Mouse (Mus musculus): ENCODE measurements at regions not wholly inside any gene's neighbourhood (a gene's known extent, or its start where the extent isn't known, plus 50 kb on each side); places are given as distances from the start of the nearest gene placed in this dataset.

DNA sequence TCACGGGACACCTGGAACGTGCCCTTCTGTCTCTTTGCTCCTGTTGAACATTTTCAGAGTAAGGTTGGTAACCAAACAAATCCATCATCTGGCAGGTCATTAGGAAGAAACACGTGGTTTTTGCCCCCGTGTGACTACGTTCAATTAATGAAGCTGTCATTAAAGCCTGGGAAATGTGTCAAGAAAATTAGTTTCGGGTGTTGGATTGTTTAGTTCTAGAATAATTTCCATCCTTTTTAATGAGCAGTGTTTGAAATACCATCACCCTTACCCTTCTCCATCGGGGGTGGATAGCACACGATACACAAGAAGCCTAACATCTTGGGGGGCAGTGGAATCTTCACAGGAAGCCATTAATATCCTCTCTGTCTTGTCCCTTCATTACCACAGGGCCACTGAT lies 107.7 kb downstream of the Far1 start:
- Histone ChIP-seq H3K9me3 (no peaks in the 10 kb centered on the region), H3K9ac (no peak overlapping the region), H3K27me3 (replicated peaks) (no peaks in the 10 kb centered on the region), H3K4me2 (no peak overlapping the region), H3K27ac (replicated peaks) (no peak overlapping the region), H3K36me3 (no peaks in the 10 kb centered on the region), H3K4me3 (no peak overlapping the region), H3K4me1 (peaks cover 13% of the 10 kb centered on the region)
- no peak for ATAC-seq (ENCODE audit: extremely low read depth, insufficient number of reproducible peaks, low FRiP score, low TSS enrichment)
- 75% methylated on average over 8 of the region's 8 CpGs for WGBS

DNA sequence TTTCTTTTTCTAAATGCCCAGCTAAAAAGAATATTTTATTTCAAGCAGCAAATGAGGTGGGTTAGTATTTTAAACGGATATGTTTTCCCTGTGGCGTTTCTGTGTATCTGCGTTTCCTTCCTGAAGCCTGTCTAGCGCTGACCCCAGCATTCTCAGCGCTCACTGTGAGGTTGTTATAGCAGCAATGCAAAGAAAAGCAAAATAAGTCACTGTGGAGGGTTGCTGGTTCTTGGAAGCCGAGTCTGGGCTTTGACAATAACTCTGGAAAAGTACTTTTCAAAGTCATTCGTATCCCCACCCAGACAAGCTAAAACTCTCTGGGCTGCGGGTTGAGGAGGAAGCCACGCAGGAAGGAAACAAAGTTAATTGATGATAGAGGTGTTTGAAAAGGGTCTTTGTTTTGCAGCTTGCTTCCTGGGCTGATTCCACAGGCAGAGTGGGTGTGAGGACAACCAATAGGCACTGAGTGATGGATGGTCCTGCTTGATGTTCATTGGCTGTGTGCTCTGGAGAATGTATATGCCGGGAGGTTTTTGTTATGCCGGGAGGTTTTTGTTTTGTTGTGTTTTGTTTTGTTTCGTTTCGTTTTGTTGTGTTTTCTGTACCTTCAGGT lies 108.4 kb downstream of the Far1 start:
- no peaks in the 10 kb centered on the region for H3K9me3 ChIP-seq
- H3K27me3 ChIP-seq (replicated peaks): no peaks in the 10 kb centered on the region
- H3K4me3 ChIP-seq: no peak overlapping the region
- H3K36me3 ChIP-seq: no peaks in the 10 kb centered on the region
- H3K4me2 ChIP-seq: peak overlapping the region; percentile 30; the same call in 1 of the 2 replicates
- WGBS: 54% methylated on average over 13 of the region's 13 CpGs
- H3K4me1 ChIP-seq: peaks cover 19% of the 10 kb centered on the region
- no peak for ATAC-seq (ENCODE audit: extremely low read depth, insufficient number of reproducible peaks, low FRiP score, low TSS enrichment)
- H3K27ac ChIP-seq (replicated peaks): no peak overlapping the region
- no peak overlapping the region for H3K9ac ChIP-seq

DNA sequence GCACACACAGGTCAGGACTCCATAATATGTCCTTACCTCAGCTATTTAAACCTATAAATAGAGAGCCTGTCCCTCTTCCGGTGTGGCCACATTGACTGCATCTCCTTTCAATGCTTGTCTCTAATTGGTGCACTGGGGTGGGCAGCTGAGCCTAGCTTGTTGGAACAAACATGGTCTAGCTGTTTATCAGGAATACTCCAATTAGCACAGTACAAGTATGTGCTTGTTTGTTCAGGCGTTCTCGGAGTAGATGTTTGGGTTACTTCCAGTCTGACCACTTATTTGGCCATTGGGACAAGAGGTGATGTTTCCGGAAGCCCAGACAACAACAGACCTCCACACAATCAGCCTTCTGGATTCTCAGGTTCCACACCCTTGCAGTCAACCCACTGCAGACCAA lies 109.7 kb downstream of the Far1 start:
- Histone ChIP-seq H3K36me3 (no peaks in the 10 kb centered on the region), H3K4me1 (peaks cover 24% of the 10 kb centered on the region), H3K27me3 (replicated peaks) (no peaks in the 10 kb centered on the region), H3K9me3 (no peaks in the 10 kb centered on the region), H3K4me2 (no peak overlapping the region), H3K4me3 (no peak overlapping the region), H3K9ac (no peak overlapping the region), H3K27ac (replicated peaks) (0 out of 2 replicates have a peak overlapping the region, but pooled peaks have one; percentile 3)
- ATAC-seq (ENCODE audit: extremely low read depth, insufficient number of reproducible peaks, low FRiP score, low TSS enrichment): no peak
- WGBS: 60% methylated on average over 4 of the region's 4 CpGs

DNA sequence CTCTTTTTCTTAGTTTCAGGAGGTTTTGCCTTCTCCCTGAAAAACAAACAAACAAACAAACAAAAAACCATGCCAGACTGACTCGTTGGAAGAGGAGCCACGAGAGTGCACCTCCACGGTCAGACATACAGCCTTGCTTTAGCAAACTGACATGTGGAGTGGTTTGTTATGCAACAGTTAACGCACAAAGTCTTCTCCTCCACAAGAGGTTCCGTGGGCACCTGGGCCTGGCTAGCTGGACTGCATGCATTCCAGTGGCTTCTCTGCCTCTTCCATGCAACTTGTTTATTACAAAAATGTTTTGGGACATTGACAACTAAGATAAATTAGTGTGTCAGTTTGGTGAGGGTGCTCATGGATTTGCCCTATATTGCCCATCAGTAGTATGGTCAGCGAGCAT lies 110.3 kb downstream of the Far1 start:
- H3K27ac ChIP-seq (replicated peaks): no peak overlapping the region
- WGBS: 84% methylated on average over 6 of the region's 6 CpGs

DNA sequence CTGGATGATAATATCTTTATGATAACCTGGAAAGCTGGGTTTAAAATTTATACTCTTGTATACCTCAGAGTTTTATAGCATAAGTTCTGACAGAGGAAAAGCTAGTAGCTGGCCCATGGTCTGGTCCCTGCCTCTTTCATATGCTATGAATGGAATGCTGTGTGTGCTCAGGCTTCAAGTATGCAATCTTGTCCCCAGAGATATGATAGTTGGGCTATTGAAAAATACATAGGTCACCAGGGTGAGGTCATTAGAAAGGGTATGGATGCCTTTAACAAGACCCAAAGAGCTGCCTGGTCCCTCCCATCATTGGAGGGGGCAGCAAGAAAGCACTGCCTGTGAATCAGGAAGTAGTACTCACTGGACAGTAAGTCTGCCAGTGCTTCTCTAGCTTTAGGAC lies 113.1 kb downstream of the Far1 start:
- Histone ChIP-seq H3K4me3 (no peak overlapping the region), H3K36me3 (no peaks in the 10 kb centered on the region), H3K9ac (no peak overlapping the region), H3K9me3 (no peaks in the 10 kb centered on the region), H3K4me2 (no peak overlapping the region), H3K27ac (replicated peaks) (peak overlapping the region; percentile 73), H3K27me3 (replicated peaks) (no peaks in the 10 kb centered on the region), H3K4me1 (peaks cover 20% of the 10 kb centered on the region)
- ATAC-seq (ENCODE audit: extremely low read depth, insufficient number of reproducible peaks, low FRiP score, low TSS enrichment): peak; percentile 8; the same call in 1 of the 2 replicates

More for the DNA sequence above, 110.3 kb downstream of the Far1 start:
- Histone ChIP-seq H3K4me3 (no peak overlapping the region), H3K9ac (no peak overlapping the region), H3K4me1 (peaks cover 24% of the 10 kb centered on the region), H3K36me3 (no peaks in the 10 kb centered on the region), H3K27me3 (replicated peaks) (no peaks in the 10 kb centered on the region), H3K4me2 (no peak overlapping the region), H3K9me3 (no peaks in the 10 kb centered on the region)
- ATAC-seq (ENCODE audit: extremely low read depth, insufficient number of reproducible peaks, low FRiP score, low TSS enrichment): no peak

DNA sequence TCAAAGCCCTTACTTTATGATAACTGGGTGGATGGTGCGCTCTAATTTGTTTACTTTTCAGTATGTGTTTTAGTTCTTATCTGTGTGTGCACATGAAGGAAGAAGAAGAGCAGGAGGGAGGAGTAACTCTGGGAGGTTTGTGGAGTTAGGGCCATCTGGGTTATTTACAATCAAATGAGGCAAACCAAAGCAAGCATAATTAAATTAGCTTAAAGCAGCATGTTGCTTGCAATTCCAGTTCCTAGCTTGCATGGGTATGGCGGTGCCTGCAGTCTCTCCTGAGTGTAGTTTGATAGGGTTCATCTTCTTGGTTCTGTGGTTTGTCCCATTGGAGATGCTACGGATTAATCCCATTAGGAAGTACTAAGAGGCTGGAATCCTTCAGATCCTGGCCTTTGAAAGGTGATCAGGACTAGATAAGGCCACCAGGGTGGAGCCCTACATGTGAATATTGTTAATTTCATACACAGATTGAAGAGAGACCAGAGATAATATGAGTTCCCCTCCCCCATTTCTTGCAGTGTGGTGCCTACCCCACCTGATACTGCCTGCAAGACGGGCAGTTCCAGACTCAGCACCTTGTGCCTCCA lies 123.5 kb downstream of the Far1 start:
- H3K4me2 ChIP-seq: no peak overlapping the region
- no peaks in the 10 kb centered on the region for H3K4me1 ChIP-seq
- no peaks in the 10 kb centered on the region for H3K36me3 ChIP-seq
- no peak overlapping the region for H3K27ac ChIP-seq (replicated peaks)
- H3K9me3 ChIP-seq: no peaks in the 10 kb centered on the region
- H3K4me3 ChIP-seq: no peak overlapping the region
- no peak for ATAC-seq (ENCODE audit: extremely low read depth, insufficient number of reproducible peaks, low FRiP score, low TSS enrichment)
- H3K27me3 ChIP-seq (replicated peaks): no peaks in the 10 kb centered on the region
- H3K9ac ChIP-seq: no peak overlapping the region
- WGBS: 69% methylated on average over 4 of the region's 4 CpGs

DNA sequence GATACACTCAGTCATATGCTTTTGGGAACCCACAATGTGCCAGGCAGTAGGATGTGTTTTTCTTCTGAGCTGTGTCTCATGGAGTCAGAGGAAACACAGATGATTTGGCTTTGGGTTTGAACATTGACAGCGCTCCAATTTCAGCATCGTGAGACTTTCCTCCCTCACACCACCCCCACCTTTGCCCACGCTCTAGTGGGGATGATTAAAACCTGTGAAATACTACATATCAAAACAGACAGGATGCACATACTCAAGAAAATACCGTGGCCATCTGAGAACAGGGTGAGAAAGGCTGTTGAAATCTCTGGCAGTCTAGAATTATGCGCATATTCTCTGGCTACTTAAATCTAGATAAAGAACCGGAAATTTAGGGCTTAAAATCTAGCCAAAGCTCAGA lies 124.5 kb downstream of the Far1 start:
- Histone ChIP-seq H3K27me3 (replicated peaks) (no peaks in the 10 kb centered on the region), H3K27ac (replicated peaks) (no peak overlapping the region), H3K36me3 (no peaks in the 10 kb centered on the region), H3K9me3 (no peaks in the 10 kb centered on the region), H3K4me3 (no peak overlapping the region), H3K4me2 (no peak overlapping the region), H3K4me1 (no peaks in the 10 kb centered on the region), H3K9ac (no peak overlapping the region)
- 73% methylated on average over 6 of the region's 6 CpGs for WGBS
- no peak for ATAC-seq (ENCODE audit: extremely low read depth, insufficient number of reproducible peaks, low FRiP score, low TSS enrichment)

DNA sequence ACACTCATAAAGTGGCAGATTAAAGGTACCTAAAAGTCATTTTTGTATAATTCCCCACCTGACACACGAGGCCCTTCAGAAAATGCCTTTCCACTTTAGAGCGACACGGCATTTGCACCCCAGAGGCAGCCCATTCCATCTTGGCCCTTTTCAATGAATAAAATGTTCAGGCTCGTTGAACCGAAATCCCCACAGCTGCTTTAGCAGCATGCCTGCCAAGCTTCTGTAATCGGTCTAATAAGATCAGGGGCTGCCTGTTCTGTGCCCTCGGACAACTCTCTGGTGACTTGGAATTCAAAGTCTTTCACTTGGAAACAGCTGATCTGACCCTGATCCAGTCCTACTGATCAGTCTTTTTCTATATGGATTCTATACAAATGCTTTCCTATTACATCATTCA lies 123.3 kb upstream of the Spon1 start:
- Histone ChIP-seq H3K27ac (replicated peaks) (no peak overlapping the region), H3K36me3 (no peaks in the 10 kb centered on the region), H3K4me2 (no peak overlapping the region), H3K9me3 (no peaks in the 10 kb centered on the region), H3K27me3 (replicated peaks) (no peaks in the 10 kb centered on the region), H3K4me1 (no peaks in the 10 kb centered on the region), H3K9ac (no peak overlapping the region), H3K4me3 (no peak overlapping the region)
- no peak for ATAC-seq (ENCODE audit: extremely low read depth, insufficient number of reproducible peaks, low FRiP score, low TSS enrichment)
- WGBS: 81% methylated on average over 7 of the region's 7 CpGs

DNA sequence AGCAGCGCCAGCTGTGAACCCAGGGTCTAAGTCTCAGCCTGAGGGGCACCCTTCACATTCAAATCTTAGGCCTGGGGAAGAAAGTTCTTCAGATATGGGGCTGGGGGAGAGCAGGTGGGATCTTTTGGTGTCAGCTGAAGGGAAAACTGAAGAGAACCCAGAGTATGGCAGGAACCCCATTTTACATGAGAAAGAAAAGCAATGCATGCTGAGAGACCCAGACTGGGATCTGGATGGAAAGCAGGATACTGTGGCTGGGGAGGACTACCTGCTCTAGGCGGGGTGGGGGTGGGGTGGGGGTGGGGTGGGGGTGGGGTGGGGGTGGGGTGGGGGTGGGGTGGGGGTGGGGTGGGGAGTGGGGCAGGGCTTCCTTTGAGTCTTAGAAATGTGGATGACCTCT lies 115.2 kb upstream of the Spon1 start:
- Histone ChIP-seq H3K4me3 (no peak overlapping the region), H3K4me1 (peaks cover 32% of the 10 kb centered on the region), H3K27me3 (replicated peaks) (no peaks in the 10 kb centered on the region), H3K4me2 (no peak overlapping the region), H3K36me3 (no peaks in the 10 kb centered on the region), H3K9me3 (no peaks in the 10 kb centered on the region), H3K27ac (replicated peaks) (peak overlapping the region; percentile 71), H3K9ac (no peak overlapping the region)
- ATAC-seq (ENCODE audit: extremely low read depth, insufficient number of reproducible peaks, low FRiP score, low TSS enrichment): no peak
- 75% methylated on average over 1 of the region's 2 CpGs for WGBS

DNA sequence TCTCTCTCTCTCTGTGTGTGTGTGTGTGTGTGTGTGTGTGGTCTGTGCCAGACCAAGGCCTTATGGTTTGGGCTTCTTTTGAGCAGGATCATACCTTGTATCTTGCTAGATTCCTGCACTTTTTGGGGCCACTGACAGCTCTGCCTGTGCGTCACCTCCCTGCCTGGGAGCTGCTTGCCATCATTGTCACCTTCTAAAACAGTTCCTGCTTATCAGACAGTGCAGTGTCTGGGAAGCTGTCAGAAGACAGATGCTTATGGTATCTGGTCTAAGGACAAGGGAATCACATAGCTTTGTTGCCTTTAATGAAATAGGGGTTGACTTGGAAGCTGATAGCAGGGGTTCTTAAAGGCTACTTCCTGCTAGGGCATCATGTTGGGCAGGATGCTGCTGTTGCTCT lies 114.1 kb upstream of the Spon1 start:
- Histone ChIP-seq H3K9me3 (no peaks in the 10 kb centered on the region), H3K4me2 (no peak overlapping the region), H3K4me1 (peaks cover 32% of the 10 kb centered on the region), H3K36me3 (no peaks in the 10 kb centered on the region), H3K9ac (0 out of 2 replicates have a peak overlapping the region, but pooled peaks have one; percentile 7), H3K4me3 (no peak overlapping the region), H3K27me3 (replicated peaks) (no peaks in the 10 kb centered on the region), H3K27ac (replicated peaks) (peak overlapping the region; percentile 71)
- ATAC-seq (ENCODE audit: extremely low read depth, insufficient number of reproducible peaks, low FRiP score, low TSS enrichment): no peak
- WGBS: 20% methylated on average over 1 of the region's 1 CpGs

DNA sequence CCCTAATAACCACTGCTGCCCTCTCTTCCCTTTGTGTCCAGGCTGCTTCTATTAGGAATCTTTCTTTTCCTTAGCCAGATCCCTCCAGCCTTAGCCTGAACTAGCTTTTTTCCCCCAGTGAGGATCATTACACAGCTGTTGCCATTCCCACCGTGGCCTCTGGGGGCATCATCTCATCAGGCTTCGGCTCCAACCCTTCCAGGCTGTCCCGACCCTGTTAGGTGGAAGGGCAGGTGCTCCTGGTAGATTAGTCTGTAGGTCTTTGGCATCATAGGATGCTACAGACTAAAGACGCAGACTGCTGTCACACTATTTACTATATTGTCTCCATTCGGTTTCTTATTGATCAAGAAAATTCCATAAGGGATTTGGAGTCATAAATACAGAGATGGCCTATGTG lies 112.7 kb upstream of the Spon1 start:
- no peak overlapping the region for H3K4me2 ChIP-seq
- H3K4me1 ChIP-seq: peaks cover 32% of the 10 kb centered on the region
- 33% methylated on average over 5 of the region's 5 CpGs for WGBS
- H3K4me3 ChIP-seq: no peak overlapping the region
- H3K27me3 ChIP-seq (replicated peaks): no peaks in the 10 kb centered on the region
- ATAC-seq (ENCODE audit: extremely low read depth, insufficient number of reproducible peaks, low FRiP score, low TSS enrichment): no peak
- H3K27ac ChIP-seq (replicated peaks): 0 out of 2 replicates have a peak overlapping the region, but pooled peaks have one; percentile 71
- H3K36me3 ChIP-seq: no peaks in the 10 kb centered on the region
- H3K9ac ChIP-seq: no peak overlapping the region
- H3K9me3 ChIP-seq: no peaks in the 10 kb centered on the region

DNA sequence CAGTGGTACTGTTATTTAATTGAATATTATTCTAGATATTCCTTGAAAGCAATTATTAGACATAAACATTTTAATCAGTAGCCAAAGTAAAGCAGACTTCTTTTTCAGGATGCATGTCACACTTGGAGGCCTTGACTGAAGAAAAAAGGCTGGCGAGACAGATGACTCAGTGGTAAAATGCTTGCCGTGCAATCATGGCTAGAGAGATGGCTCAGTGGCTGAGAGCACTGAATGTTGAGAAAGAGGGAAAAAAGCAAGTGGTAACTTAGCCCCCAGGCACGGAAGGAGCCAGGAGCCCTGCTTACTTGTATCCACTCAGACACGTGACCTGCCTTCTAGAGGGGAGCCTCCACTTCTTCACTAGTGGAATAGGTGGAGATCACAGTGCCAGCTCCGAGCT lies 110.5 kb upstream of the Spon1 start:
- Histone ChIP-seq H3K4me3 (no peak overlapping the region), H3K36me3 (no peaks in the 10 kb centered on the region), H3K9ac (no peak overlapping the region), H3K27ac (replicated peaks) (no peak overlapping the region), H3K27me3 (replicated peaks) (no peaks in the 10 kb centered on the region), H3K4me1 (peaks cover 24% of the 10 kb centered on the region), H3K4me2 (no peak overlapping the region), H3K9me3 (no peaks in the 10 kb centered on the region)
- no peak for ATAC-seq (ENCODE audit: extremely low read depth, insufficient number of reproducible peaks, low FRiP score, low TSS enrichment)
- WGBS: 73% methylated on average over 5 of the region's 5 CpGs
